18 mouse cellular contexts compared by ENCODE assay signal in genomic region chr2:38177583-38177978, GRCm38 (mm10).
"Had no signal": no experiment of that assay in that cellular context is flagged by ENCODE, and none has a peak within 500 bp of the region (broad histone marks: within the 10 kb centered on the region; RNA-seq: fewer than 3 reads in every experiment).

No protein-coding gene starts in this region.

- H3K4me1 ChIP-seq: neural tube, embryonic 13.5 days; neural tube, embryonic 15.5 days had no signal

- DNase-seq: lung, adult 18-20 months; lung, postnatal 4 days; retina, postnatal 1 day; right cerebral cortex, adult 18-20 months; right cerebral cortex, postnatal 25 days; right cerebral cortex, postnatal 4 days; spleen, adult 18-20 months; thymus, adult 18-20 months; thymus, postnatal 14 days; thymus, postnatal 36 days had no signal

- H3K36me3 ChIP-seq: lung, embryonic 15.5 days; midbrain, embryonic 10.5 days; midbrain, embryonic 13.5 days; neural tube, embryonic 13.5 days; neural tube, embryonic 15.5 days had no signal

- H3K9ac ChIP-seq: liver, embryonic 14.5 days; lung, embryonic 15.5 days; midbrain, embryonic 13.5 days; neural tube, embryonic 13.5 days; neural tube, embryonic 15.5 days had no signal

- H3K27ac ChIP-seq: liver, embryonic 14.5 days; lung, embryonic 15.5 days; midbrain, embryonic 10.5 days; midbrain, embryonic 13.5 days; neural tube, embryonic 13.5 days; neural tube, embryonic 15.5 days had no signal

- H3K9me3 ChIP-seq: lung, embryonic 15.5 days; midbrain, embryonic 10.5 days; midbrain, embryonic 13.5 days; neural tube, embryonic 13.5 days; neural tube, embryonic 15.5 days had no signal

- H3K4me3 ChIP-seq: lung, embryonic 15.5 days; midbrain, embryonic 10.5 days; midbrain, embryonic 13.5 days; myocyte; neural tube, embryonic 13.5 days; neural tube, embryonic 15.5 days had no signal

- ATAC-seq: midbrain, embryonic 13.5 days; midbrain, embryonic 16.5 days had no signal

- H3K27me3 ChIP-seq: lung, embryonic 15.5 days; midbrain, embryonic 13.5 days; neural tube, embryonic 13.5 days; neural tube, embryonic 15.5 days had no signal

- H3K4me2 ChIP-seq: lung, embryonic 15.5 days; midbrain, embryonic 13.5 days; neural tube, embryonic 13.5 days; neural tube, embryonic 15.5 days had no signal
